Mouse (Mus musculus) liver, embryonic 15.5 days (tissue): Measurements from ENCODE around the gene Tmem82. TPM values are rescaled to one million over a fixed set of nuclear protein-coding genes. Genes with fewer than 3 reads are reported as not detected.
A peak's percentile ranks its signal among the peaks of the same experiment; 100 is the strongest.

Experiments used
- ATAC-seq: fragments of 200-750 bp; cut with Nextera tagmentation; 2 replicates; pipeline ENCODE4 v1.8.0; 2017; ENCODE audit warnings: moderate number of reproducible peaks, mild to moderate bottlenecking, moderate library complexity; ENCODE audit not compliant: insufficient read depth
- H3K27ac ChIP-seq: fragments of 300-500 bp; sonication (generic); replicated peaks from 2 replicates; pipeline ENCODE4 v1.5.1; 2015; ENCODE audit warnings: mild to moderate bottlenecking, inconsistent platforms
- H3K27me3 ChIP-seq: fragments of 300-500 bp; sonication (generic); 2 replicates; pipeline ENCODE4 v1.6.1; 2015; ENCODE audit warnings: mild to moderate bottlenecking, inconsistent platforms
- H3K36me3 ChIP-seq: fragments of 300-500 bp; sonication (generic); replicated peaks from 2 replicates; pipeline ENCODE4 v1.6.1; 2015; ENCODE audit warnings: moderate library complexity, mild to moderate bottlenecking, inconsistent platforms
- H3K4me1 ChIP-seq: fragments of 300-500 bp; sonication (generic); replicated peaks from 2 replicates; pipeline ENCODE4 v1.6.1; 2015; ENCODE audit warnings: inconsistent platforms
- H3K4me2 ChIP-seq: fragments of 300-500 bp; sonication (generic); 2 replicates; pipeline ENCODE4 v1.6.1; 2015; ENCODE audit warnings: moderate library complexity, mild to moderate bottlenecking, inconsistent platforms
- H3K4me3 ChIP-seq: fragments of 300-500 bp; sonication (generic); replicated peaks from 2 replicates; pipeline ENCODE4 v1.5.1; 2015; ENCODE audit warnings: mild to moderate bottlenecking, inconsistent platforms
- H3K9ac ChIP-seq: fragments of 300-500 bp; sonication (generic); 2 replicates; pipeline ENCODE4 v1.6.1; 2015; ENCODE audit warnings: moderate library complexity, mild to moderate bottlenecking, inconsistent platforms
- H3K9me3 ChIP-seq: fragments of 300-500 bp; sonication (generic); replicated peaks from 2 replicates; pipeline ENCODE4 v1.6.1; 2016; ENCODE audit warnings: inconsistent platforms
- WGBS: fragments of 180-500 bp; shearing (Covaris S2); methylation state at CpG from one replicate; pipeline ENCODE4 v1.1.7; 2015; ENCODE audit warnings: mixed read lengths; ENCODE audit not compliant: insufficient replicate concordance; 5-methylcytosine and 5-hydroxymethylcytosine counted together
- polyA plus RNA-seq: library from polyadenylated mRNA; unstranded; fragments of >200 nt; fragmentation: Nextera tagmentation; extraction: Ambion mirVana; gene quantifications from 2 replicates; pipeline ENCODE4 v1.2.1, GENCODE M21; 2015

The Tmem82 gene
- polyA plus RNA-seq: 4.4 and 4.6 TPM in 2 replicates

DNA sequence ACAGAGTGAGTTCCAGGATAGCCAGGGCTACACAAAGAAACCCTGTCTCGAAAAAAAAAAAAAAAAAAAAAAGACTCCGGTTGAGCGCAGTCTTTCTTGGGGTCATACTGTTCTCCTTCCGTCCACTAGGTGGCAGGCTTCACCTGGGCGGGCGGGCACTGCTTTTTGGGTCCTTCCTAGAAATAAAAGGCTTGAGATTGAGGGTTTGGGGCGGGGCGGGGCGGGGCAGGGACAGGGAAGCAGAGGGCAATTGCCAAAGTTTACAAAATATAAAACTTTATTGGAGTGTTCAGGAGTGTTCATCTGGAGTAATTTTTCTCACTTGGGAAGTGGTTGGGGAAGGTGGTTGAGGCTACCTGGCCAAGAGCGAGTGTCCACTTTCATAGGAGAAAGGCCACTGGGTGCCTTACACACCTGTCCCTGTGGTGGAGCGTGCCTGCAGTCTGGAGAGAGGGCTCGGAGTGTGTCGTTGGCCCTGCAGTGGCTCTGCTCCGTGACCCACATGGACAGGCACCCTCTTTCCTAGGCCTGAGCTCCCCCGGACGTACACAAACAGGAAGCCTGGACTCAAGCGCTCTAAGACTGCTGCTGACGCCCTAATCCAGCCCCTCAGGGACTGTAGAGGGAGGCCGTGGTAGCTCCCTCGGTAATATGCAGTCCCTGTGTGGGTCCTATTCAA, at the start of gene Tmem82:
TSS of gene Tmem82 (minus strand) at position 69 of the 679 bp plus-strand sequence.
- Histone ChIP-seq H3K36me3 (no peaks in the 10 kb centered on the region), H3K27me3 (no peaks in the 10 kb centered on the region), H3K9ac (peak within 1 kb of the TSS; percentile 3; the same call in 1 of the 2 replicates), H3K4me1 (peaks cover 22% of the 10 kb centered on the region), H3K27ac (peak within 1 kb of the TSS; percentile 49; the same call in 1 of the 2 replicates), H3K4me3 (peak within 1 kb of the TSS; percentile 52), H3K9me3 (no peaks in the 10 kb centered on the region), H3K4me2 (peak within 1 kb of the TSS; percentile 57)
- no peak for ATAC-seq
- WGBS: 18% methylated on average over 20 of the region's 20 CpGs

DNA sequence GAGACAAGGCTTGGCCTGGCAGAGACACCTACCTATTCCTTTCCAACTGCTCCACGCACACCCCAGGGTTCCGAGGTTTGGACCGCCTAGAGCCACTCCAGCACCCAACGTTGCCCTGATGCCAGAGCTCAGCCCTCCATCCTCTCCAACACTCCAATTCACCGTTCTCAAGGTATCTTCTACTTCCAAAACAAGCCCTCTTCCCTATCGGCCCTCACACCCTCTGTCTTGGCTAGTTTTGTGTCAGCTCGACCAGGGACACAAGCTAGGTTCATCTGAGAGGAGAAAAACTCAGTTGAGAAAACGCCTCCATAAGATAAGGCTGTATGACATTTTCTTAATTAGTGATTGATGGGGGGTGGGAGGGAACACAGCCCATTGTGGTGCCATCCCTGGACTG, 46.4 kb upstream of the Tmem82 start, which contains the start of gene Plekhm2:
TSS of gene Plekhm2 (minus strand) at position 101 of the 400 bp plus-strand sequence.
- H3K27me3 ChIP-seq: 0 out of 2 replicates have a peak, but pooled peaks cover 5% of the 10 kb centered on the region
- 71% methylated on average over 8 of the region's 8 CpGs for WGBS

DNA sequence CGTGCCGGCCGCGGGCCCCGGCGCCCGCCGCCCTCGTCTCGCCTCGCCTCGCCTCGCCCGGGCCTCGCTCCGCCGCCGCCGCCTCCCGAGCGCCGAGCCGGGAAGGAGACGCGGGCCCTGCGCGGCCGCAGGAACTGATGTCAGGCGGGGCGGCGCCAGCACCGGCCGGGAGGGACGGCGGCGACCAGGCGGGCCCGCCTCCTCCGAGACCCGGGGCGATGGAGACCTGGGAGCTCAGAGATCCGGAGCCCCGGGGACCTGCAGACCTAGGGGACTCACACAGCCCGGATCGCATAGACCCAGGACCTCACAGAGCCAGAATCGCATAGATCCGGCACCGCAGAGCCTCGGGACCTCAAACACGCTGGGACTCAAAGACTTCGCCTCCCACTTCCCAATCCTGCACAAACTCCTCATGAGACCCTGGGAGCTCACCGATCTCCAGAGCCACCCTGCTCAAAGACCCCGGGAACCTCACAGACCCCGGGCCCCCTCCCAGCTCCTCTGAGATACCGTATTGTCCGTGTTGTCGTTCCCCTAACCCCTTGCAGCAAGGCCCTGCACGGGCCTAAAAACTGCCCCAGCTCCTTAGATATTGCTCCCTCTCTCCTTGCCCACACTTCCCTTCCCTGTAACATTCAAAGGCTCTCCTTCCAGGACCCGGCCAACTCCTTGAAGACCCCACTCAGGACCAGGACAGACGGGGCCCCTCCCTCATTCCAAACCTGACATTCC, 45.7 kb upstream of the Tmem82 start:
- Histone ChIP-seq H3K9me3 (no peaks in the 10 kb centered on the region), H3K27ac (peak overlapping the region; percentile 21), H3K4me2 (peak overlapping the region; percentile 97), H3K4me3 (peak overlapping the region; percentile 78), H3K9ac (peak overlapping the region; percentile 88), H3K36me3 (0 out of 2 replicates have a peak, but pooled peaks cover 14% of the 10 kb centered on the region), H3K27me3 (0 out of 2 replicates have a peak, but pooled peaks cover 5% of the 10 kb centered on the region), H3K4me1 (peaks cover 27% of the 10 kb centered on the region)
- ATAC-seq: peak; percentile 83
- 2% methylated on average over 49 of the region's 60 CpGs for WGBS

More for the DNA sequence above, 46.4 kb upstream of the Tmem82 start, which contains the start of gene Plekhm2:
- no peaks in the 10 kb centered on the region for H3K9me3 ChIP-seq
- H3K4me1 ChIP-seq: peaks cover 27% of the 10 kb centered on the region
- H3K4me2 ChIP-seq: peak within 1 kb of the TSS; percentile 97
- H3K36me3 ChIP-seq: 0 out of 2 replicates have a peak, but pooled peaks cover 14% of the 10 kb centered on the region
- H3K9ac ChIP-seq: peak within 1 kb of the TSS; percentile 88
- no peak for ATAC-seq
- peak within 1 kb of the TSS; percentile 21 for H3K27ac ChIP-seq
- H3K4me3 ChIP-seq: peak within 1 kb of the TSS; percentile 78

DNA sequence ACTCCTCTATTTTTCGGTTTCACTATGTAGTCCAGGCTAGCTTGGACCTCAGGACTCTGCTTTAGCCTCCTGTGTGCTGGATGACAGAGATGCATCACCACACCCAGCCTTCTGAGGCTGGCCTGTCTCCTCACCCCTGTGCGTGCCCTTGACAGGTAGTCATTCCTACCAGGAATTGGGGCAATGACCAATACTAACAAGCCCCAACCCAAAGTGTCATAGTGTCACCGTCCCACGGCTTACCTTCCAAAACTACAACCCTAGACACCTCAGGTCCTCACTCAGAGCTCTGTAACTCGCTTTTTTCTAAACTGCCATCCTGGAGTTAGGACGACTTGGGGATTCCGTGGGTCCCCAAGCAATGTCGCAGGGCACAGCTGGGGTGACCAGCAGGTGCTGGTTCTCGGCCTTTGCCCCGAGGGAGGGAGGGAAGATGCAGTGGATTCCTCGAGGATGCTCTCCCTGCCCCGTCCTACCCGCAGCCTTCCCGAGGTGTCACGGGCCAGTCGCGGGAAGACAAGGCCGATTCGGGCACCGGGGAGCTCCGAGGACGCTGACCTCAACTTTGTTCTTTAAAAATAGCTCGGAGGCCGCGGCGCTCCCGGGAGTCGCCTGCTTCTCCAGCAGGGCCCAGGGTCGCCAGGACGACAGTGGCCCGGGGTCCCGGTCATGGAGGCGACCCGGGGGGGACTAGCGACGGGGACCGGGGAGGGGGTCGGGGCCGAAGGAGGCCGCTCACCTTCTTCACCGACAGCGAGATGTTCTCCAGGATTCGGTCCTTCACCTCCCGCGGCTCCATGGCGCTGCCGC, 44.9 kb upstream of the Tmem82 start:
- H3K4me1 ChIP-seq: peaks cover 30% of the 10 kb centered on the region
- peak overlapping the region; percentile 88 for H3K9ac ChIP-seq
- no peaks in the 10 kb centered on the region for H3K9me3 ChIP-seq
- peak overlapping the region; percentile 97 for H3K4me2 ChIP-seq
- H3K36me3 ChIP-seq: 0 out of 2 replicates have a peak, but pooled peaks cover 14% of the 10 kb centered on the region
- H3K27ac ChIP-seq: peak overlapping the region; percentile 21
- 4% methylated on average over 47 of the region's 47 CpGs for WGBS
- ATAC-seq: peak; percentile 25
- H3K27me3 ChIP-seq: 0 out of 2 replicates have a peak, but pooled peaks cover 5% of the 10 kb centered on the region
- H3K4me3 ChIP-seq: peak overlapping the region; percentile 78

DNA sequence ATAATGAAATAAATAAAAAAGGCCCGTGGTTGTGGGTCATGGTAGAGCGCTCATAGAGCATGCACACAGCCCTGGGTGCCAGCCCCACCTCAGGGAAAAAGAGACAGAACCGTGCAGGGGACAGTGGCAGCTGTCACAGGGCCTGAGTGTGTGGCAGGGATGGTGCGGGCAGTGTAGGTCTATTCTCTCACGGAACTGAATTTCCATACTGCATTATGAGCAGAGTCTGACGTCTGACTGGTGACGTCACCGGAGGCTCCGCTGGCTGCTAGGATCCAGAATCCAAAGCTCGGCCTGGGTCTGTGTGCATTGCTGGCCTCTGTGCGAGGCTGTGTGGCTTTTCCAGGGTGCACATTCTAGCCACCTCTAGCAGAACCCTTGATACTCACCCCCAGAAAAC, 42.5 kb upstream of the Tmem82 start:
- H3K9me3 ChIP-seq: no peaks in the 10 kb centered on the region
- no peak overlapping the region for H3K27ac ChIP-seq
- no peak for ATAC-seq
- no peak overlapping the region for H3K9ac ChIP-seq
- peaks cover 48% of the 10 kb centered on the region for H3K4me1 ChIP-seq
- H3K27me3 ChIP-seq: 0 out of 2 replicates have a peak, but pooled peaks cover 5% of the 10 kb centered on the region
- H3K4me2 ChIP-seq: no peak overlapping the region
- H3K4me3 ChIP-seq: no peak overlapping the region
- H3K36me3 ChIP-seq: 0 out of 2 replicates have a peak, but pooled peaks cover 14% of the 10 kb centered on the region
- 85% methylated on average over 11 of the region's 11 CpGs for WGBS

DNA sequence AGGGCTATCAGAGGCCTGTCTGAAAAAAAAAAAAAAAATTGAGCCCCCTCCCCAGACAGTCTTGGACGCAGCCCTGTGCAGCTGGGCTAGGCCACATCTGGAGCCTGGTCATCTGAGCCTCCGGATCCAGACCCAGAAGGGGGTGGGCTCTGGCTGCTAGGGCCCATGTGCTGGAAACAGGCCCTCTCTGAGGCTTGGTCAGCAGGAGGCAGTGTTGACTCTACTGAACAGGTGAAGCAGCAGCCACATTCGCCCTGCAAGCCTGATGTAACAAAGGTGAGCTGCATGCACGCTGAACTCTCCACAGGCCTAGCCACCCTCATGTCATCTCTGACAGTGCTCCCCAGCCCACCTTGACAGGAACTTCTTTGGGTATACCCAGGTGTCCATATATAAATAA, 41.3 kb upstream of the Tmem82 start:
- Histone ChIP-seq H3K9ac (no peak overlapping the region), H3K27me3 (0 out of 2 replicates have a peak, but pooled peaks cover under 1% of the 10 kb centered on the region), H3K36me3 (0 out of 2 replicates have a peak, but pooled peaks cover 14% of the 10 kb centered on the region), H3K4me2 (no peak overlapping the region), H3K9me3 (no peaks in the 10 kb centered on the region), H3K4me3 (no peak overlapping the region), H3K4me1 (peaks cover 47% of the 10 kb centered on the region), H3K27ac (no peak overlapping the region)
- ATAC-seq: no peak
- WGBS: 72% methylated on average over 4 of the region's 4 CpGs

DNA sequence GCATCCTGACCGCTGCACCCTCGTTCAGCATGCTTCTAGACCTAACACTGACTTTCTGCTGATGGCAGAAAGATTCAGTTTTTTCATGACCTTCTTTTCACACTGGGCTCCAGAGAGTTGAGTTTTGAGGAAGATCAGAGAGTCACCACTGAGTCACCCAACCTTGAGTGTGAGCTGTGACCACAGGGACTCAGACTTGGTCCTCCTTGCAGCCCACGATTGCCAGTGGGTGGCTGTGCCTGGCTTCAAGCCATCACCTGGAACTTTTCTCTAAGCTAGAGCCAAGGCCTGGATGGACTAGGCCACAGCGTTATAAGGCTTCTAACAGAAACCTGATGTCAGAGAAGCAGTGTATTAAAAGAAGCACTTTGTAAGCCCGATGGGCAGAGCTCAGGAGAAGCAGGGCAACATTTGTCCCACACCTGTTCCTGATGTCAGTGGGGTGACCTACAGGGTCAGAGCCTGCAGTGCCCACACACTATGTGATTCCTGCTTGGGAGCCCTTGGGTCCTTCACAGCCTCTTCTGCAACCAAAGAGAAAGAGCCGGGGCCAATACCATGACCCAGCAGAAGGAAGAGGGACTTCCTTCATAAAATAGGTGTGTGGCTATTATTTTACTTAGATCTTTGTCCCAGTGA, 40.5 kb upstream of the Tmem82 start:
- H3K9ac ChIP-seq: no peak overlapping the region
- H3K4me2 ChIP-seq: no peak overlapping the region
- no peaks in the 10 kb centered on the region for H3K27me3 ChIP-seq
- no peak overlapping the region for H3K27ac ChIP-seq
- no peaks in the 10 kb centered on the region for H3K9me3 ChIP-seq
- peaks cover 40% of the 10 kb centered on the region for H3K4me1 ChIP-seq
- ATAC-seq: no peak
- 78% methylated on average over 6 of the region's 6 CpGs for WGBS
- H3K36me3 ChIP-seq: 0 out of 2 replicates have a peak, but pooled peaks cover 14% of the 10 kb centered on the region
- H3K4me3 ChIP-seq: no peak overlapping the region

DNA sequence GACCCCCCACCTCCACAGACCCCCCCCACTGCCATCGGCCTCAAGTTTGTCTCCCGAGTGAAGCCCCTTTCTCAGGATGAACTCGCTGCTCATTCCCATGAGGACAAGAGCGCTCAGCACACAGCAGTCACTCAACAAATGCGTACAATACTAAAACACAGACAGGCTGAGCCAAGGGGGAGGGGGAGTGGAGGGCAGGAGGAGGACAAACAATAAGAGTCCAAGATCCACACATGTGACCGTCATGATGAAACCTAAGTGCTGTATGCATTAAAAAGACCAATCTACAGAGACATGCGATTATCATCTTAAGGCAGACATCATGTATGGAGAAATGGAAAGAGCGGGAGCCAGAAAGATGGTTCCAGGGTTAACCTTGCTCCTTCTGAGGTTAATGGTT, 38.5 kb upstream of the Tmem82 start:
- no peak overlapping the region for H3K27ac ChIP-seq
- no peak overlapping the region for H3K9ac ChIP-seq
- no peaks in the 10 kb centered on the region for H3K27me3 ChIP-seq
- H3K4me2 ChIP-seq: no peak overlapping the region
- no peak overlapping the region for H3K4me3 ChIP-seq
- no peak for ATAC-seq
- no peaks in the 10 kb centered on the region for H3K9me3 ChIP-seq
- peaks cover 32% of the 10 kb centered on the region for H3K4me1 ChIP-seq
- 68% methylated on average over 8 of the region's 8 CpGs for WGBS
- 0 out of 2 replicates have a peak, but pooled peaks cover 16% of the 10 kb centered on the region for H3K36me3 ChIP-seq

DNA sequence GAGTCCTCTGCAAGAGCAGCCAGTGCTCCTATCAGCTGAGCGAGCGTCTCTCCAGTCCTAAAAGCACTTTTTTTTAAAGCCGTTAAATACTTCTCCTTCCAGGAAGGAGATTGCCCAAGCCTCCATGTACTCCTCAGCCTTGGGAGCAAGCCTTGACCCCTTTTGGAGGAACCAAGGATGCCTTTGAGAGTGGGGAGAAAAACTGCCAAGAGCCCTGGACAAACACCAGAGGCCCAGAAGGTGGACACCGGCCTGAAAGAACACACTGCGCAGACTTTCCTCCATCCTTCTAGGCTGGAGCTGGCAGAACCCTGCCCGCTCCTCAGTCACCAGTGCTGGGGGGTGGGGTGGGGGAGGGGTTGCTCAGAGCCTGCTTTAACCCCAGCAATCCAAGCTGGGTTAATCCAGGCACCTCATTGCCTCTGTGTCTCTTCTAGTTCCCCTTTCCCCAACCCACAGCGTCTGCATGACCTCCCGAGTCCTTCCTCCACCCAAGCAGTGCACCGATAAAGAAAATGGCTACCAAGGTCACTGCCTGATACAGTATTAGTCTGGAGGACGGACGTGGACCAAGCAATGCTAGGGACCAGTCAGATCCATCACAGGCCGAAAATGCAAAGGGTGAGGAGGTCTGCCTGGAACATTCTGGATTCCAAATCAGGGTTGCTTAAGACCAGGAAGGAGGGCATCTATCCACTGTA, 37.6 kb upstream of the Tmem82 start:
- no peaks in the 10 kb centered on the region for H3K27me3 ChIP-seq
- no peaks in the 10 kb centered on the region for H3K9me3 ChIP-seq
- H3K4me2 ChIP-seq: no peak overlapping the region
- H3K36me3 ChIP-seq: 0 out of 2 replicates have a peak, but pooled peaks cover 14% of the 10 kb centered on the region
- peaks cover 35% of the 10 kb centered on the region for H3K4me1 ChIP-seq
- 0 out of 2 replicates have a peak, but pooled peaks have one; percentile 13 for ATAC-seq
- H3K27ac ChIP-seq: 0 out of 2 replicates have a peak overlapping the region, but pooled peaks have one; percentile 29
- no peak overlapping the region for H3K9ac ChIP-seq
- WGBS: 45% methylated on average over 12 of the region's 12 CpGs
- no peak overlapping the region for H3K4me3 ChIP-seq
